Mouse (Mus musculus): ENCODE results near the gene Pdxdc1. TPM values are rescaled to one million over a fixed set of nuclear protein-coding genes. Genes with fewer than 3 reads are reported as not detected.
"Not testable (repeated sequence)": the region's sequence is repeated elsewhere in the genome, so short reads cannot be mapped to it uniquely, and the experiment has no call there.

The Pdxdc1 gene
- polyA plus RNA-seq, 1 experiment from 2014 or later: 59.5 TPM

GRCm38 (mm10) chr16:13867910-13868514 lies 34.9 kb downstream of the Pdxdc1 start:
- Histone ChIP-seq H3K27me3 (replicated peaks; ENCODE audit: control insufficient read depth, insufficient read depth, low read length) (no peaks in the 10 kb centered on the region), H3K9me3 (ENCODE audit: control insufficient read depth) (no peaks in the 10 kb centered on the region), H3K36me3 (ENCODE audit: control insufficient read depth, insufficient read depth) (peaks cover 49% of the 10 kb centered on the region), H3K27ac (ENCODE audit: low read depth, low read length) (no peak overlapping the region), H3K4me3 (ENCODE audit: low read depth, low read length) (no peak overlapping the region), H3K9ac (ENCODE audit: low read depth, low read length) (no peak overlapping the region), H3K4me1 (replicated peaks; ENCODE audit: control insufficient read depth, insufficient read depth, low read length) (no peaks in the 10 kb centered on the region), H3K4me2 (replicated peaks; ENCODE audit: low read depth) (no peak overlapping the region)
- WGBS: 49% methylated on average over 42 of the region's 42 CpGs
- ATAC-seq: no peak
- no peak for TF ChIP-seq CTCF (IDR thresholded peaks at IDR 0.05; ENCODE audit: low read depth)

DNA sequence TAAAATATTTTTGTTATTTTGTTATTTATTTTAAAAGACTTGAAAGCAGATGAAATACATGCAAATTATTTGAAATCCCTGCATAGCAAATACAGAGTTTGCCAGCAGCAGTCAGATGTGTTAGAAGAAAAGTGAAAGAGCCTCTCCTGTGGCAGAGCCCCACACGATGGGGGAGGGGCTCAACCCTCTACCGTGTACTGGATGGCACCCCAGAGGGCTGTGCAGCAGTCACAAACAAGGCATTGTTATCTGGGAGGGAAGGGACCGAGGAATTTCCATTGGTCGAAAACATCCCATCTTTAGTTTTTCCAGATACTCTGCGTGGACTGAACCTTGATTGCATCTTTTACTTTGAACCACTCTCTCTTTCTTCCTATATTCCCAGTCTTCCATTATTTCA lies 35.5 kb downstream of the Pdxdc1 start:
- not testable (repeated sequence) for H3K4me1 ChIP-seq (replicated peaks; ENCODE audit: control insufficient read depth, insufficient read depth, low read length); H3K4me3 ChIP-seq (ENCODE audit: low read depth, low read length); H3K27me3 ChIP-seq (replicated peaks; ENCODE audit: control insufficient read depth, insufficient read depth, low read length); H3K9ac ChIP-seq (ENCODE audit: low read depth, low read length); H3K9me3 ChIP-seq (ENCODE audit: control insufficient read depth); H3K4me2 ChIP-seq (replicated peaks; ENCODE audit: low read depth); ATAC-seq; H3K27ac ChIP-seq (ENCODE audit: low read depth, low read length)
- 59% methylated on average over 5 of the region's 5 CpGs for WGBS
- peaks cover 51% of the 10 kb centered on the region for H3K36me3 ChIP-seq (ENCODE audit: control insufficient read depth, insufficient read depth)

DNA sequence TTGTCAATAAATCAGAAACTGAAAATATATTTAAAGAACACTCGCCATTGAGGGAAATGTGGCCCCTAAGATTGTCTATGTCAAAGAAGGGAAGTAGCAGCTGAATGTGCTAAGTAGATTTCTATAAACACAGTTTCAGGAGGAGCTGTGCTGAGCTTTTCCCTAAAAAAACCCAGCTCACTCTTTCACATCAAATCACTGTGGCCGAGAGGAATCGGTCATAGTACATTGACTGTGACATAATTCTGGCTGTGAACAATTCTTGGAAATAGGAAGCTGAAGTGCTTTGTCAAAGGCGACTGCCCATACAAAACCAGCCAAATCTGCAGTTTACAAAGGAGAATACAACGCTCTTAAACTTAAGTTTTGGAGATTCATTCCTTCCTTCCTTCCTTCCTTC lies 36.3 kb downstream of the Pdxdc1 start:
- TF ChIP-seq CTCF (IDR thresholded peaks at IDR 0.05; ENCODE audit: low read depth): no peak
- Histone ChIP-seq H3K4me2 (replicated peaks; ENCODE audit: low read depth) (no peak overlapping the region), H3K27ac (ENCODE audit: low read depth, low read length) (peak overlapping the region; percentile 28; the same call in 1 of the 2 replicates), H3K9ac (ENCODE audit: low read depth, low read length) (no peak overlapping the region), H3K27me3 (replicated peaks; ENCODE audit: control insufficient read depth, insufficient read depth, low read length) (no peaks in the 10 kb centered on the region), H3K4me1 (replicated peaks; ENCODE audit: control insufficient read depth, insufficient read depth, low read length) (no peaks in the 10 kb centered on the region), H3K9me3 (ENCODE audit: control insufficient read depth) (no peaks in the 10 kb centered on the region), H3K4me3 (ENCODE audit: low read depth, low read length) (no peak overlapping the region), H3K36me3 (ENCODE audit: control insufficient read depth, insufficient read depth) (peaks cover 45% of the 10 kb centered on the region)
- WGBS: 70% methylated on average over 5 of the region's 5 CpGs
- ATAC-seq: no peak

DNA sequence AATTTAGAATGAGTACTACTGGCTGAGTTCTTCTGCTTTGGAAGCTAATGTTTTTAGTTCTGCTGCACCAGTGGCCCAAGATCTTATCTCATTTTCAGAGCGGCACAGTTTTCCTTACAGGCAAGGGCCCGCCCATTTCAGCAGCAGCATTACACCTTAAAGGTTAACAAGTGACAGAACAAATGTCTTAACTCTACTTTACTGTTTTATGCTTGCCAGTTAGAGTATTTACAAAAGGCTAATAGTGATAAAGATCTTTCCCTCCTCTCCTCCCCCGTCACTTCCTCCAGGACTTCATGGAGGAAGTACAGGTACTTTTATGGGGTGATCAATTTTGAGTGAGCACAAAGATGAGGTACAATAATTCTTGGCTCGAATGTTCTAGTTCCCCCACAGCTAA lies 36.9 kb downstream of the Pdxdc1 start:
- WGBS: 35% methylated on average over 4 of the region's 4 CpGs
- H3K27ac ChIP-seq (ENCODE audit: low read depth, low read length): 0 out of 2 replicates have a peak overlapping the region, but pooled peaks have one; percentile 28
- ATAC-seq: peak; percentile 70

DNA sequence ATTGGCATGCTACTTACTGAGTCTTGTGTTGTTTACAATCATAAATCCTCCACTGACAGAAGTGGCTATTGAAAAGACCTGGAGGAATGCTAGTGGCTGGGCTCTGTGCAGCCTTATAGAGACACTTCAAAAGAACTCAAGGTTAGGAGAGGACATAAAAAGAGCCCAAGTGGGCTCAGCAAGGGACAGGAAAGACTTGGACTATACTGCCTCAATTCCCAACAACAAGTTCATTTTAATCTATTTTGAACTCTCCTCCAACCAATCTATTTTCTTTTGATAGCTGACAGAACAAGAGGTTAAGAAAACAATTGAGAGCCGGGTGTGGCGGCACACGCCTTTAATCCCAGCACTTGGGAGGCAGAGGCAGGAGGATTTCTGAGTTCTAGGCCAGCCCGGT lies 49.0 kb downstream of the Pdxdc1 start:
- ATAC-seq: no peak
- Histone ChIP-seq H3K4me1 (replicated peaks; ENCODE audit: control insufficient read depth, insufficient read depth, low read length) (no peaks in the 10 kb centered on the region), H3K27me3 (replicated peaks; ENCODE audit: control insufficient read depth, insufficient read depth, low read length) (no peaks in the 10 kb centered on the region), H3K9ac (ENCODE audit: low read depth, low read length) (no peak overlapping the region), H3K36me3 (ENCODE audit: control insufficient read depth, insufficient read depth) (peaks cover 44% of the 10 kb centered on the region), H3K27ac (ENCODE audit: low read depth, low read length) (no peak overlapping the region), H3K9me3 (ENCODE audit: control insufficient read depth) (no peaks in the 10 kb centered on the region), H3K4me2 (replicated peaks; ENCODE audit: low read depth) (no peak overlapping the region), H3K4me3 (ENCODE audit: low read depth, low read length) (no peak overlapping the region)
- no peak for TF ChIP-seq CTCF (IDR thresholded peaks at IDR 0.05; ENCODE audit: low read depth)
- WGBS: 95% methylated on average over 4 of the region's 4 CpGs

More for the DNA sequence above, 36.9 kb downstream of the Pdxdc1 start:
- Histone ChIP-seq H3K4me1 (replicated peaks; ENCODE audit: control insufficient read depth, insufficient read depth, low read length) (no peaks in the 10 kb centered on the region), H3K27me3 (replicated peaks; ENCODE audit: control insufficient read depth, insufficient read depth, low read length) (no peaks in the 10 kb centered on the region), H3K9me3 (ENCODE audit: control insufficient read depth) (no peaks in the 10 kb centered on the region), H3K9ac (ENCODE audit: low read depth, low read length) (no peak overlapping the region), H3K4me2 (replicated peaks; ENCODE audit: low read depth) (no peak overlapping the region), H3K36me3 (ENCODE audit: control insufficient read depth, insufficient read depth) (peaks cover 45% of the 10 kb centered on the region), H3K4me3 (ENCODE audit: low read depth, low read length) (no peak overlapping the region)
- TF ChIP-seq CTCF (IDR thresholded peaks at IDR 0.05; ENCODE audit: low read depth): no peak

- peaks cover 51% of the 10 kb centered on the region for H3K36me3 ChIP-seq (ENCODE audit: control insufficient read depth, insufficient read depth)
- WGBS: 94% methylated on average over 4 of the region's 4 CpGs
Measured at GRCm38 (mm10) chr16:13851446-13851845, 51.5 kb downstream of the Pdxdc1 start.

DNA sequence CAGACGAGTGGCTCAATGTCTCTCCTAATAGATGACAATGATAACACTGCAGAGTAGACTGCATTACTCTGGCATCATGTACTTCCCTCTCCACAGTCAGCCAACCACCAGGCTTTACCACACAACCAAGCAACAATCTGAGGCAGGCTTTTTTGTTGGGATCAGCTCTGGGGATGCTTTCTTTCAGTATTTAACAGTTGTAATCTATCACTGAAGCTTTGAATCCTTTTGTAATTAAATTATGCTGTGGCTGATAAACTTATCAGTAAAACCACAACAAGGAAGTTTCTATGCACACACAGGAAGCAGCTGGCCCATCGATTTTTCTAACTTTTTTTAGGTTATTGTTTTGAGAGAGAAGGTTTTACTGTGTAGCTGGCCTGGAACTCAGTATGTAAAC lies 54.6 kb downstream of the Pdxdc1 start:
- Histone ChIP-seq H3K36me3 (ENCODE audit: control insufficient read depth, insufficient read depth) (peaks cover 63% of the 10 kb centered on the region), H3K9me3 (ENCODE audit: control insufficient read depth) (no peaks in the 10 kb centered on the region), H3K4me1 (replicated peaks; ENCODE audit: control insufficient read depth, insufficient read depth, low read length) (no peaks in the 10 kb centered on the region), H3K27ac (ENCODE audit: low read depth, low read length) (no peak overlapping the region), H3K9ac (ENCODE audit: low read depth, low read length) (no peak overlapping the region), H3K4me3 (ENCODE audit: low read depth, low read length) (no peak overlapping the region), H3K27me3 (replicated peaks; ENCODE audit: control insufficient read depth, insufficient read depth, low read length) (no peaks in the 10 kb centered on the region), H3K4me2 (replicated peaks; ENCODE audit: low read depth) (no peak overlapping the region)
- no peak for ATAC-seq
- no peak for TF ChIP-seq CTCF (IDR thresholded peaks at IDR 0.05; ENCODE audit: low read depth)
- 44% methylated on average over 2 of the region's 2 CpGs for WGBS

More at GRCm38 (mm10) chr16:13851446-13851845, 51.5 kb downstream of the Pdxdc1 start:
- Histone ChIP-seq H3K27me3 (replicated peaks; ENCODE audit: control insufficient read depth, insufficient read depth, low read length) (no peaks in the 10 kb centered on the region), H3K9me3 (ENCODE audit: control insufficient read depth) (no peaks in the 10 kb centered on the region), H3K9ac (ENCODE audit: low read depth, low read length) (no peak overlapping the region), H3K4me1 (replicated peaks; ENCODE audit: control insufficient read depth, insufficient read depth, low read length) (no peaks in the 10 kb centered on the region), H3K27ac (ENCODE audit: low read depth, low read length) (no peak overlapping the region), H3K4me2 (replicated peaks; ENCODE audit: low read depth) (no peak overlapping the region), H3K4me3 (ENCODE audit: low read depth, low read length) (no peak overlapping the region)
- no peak for ATAC-seq
- TF ChIP-seq CTCF (IDR thresholded peaks at IDR 0.05; ENCODE audit: low read depth): no peak

All from intestine, postnatal 0 days (tissue).